ENCODE assay signal across 12 mouse cellular contexts in genomic region chr7:48930399-48930798, GRCm38 (mm10). TPM values are rescaled to one million over a fixed set of nuclear protein-coding genes. Genes with fewer than 3 reads are reported as not detected.
A peak's percentile ranks its signal among the peaks of the same experiment; 100 is the strongest.
DNase-seq lines count a peak whose midpoint lies in the region; ATAC-seq lines count a peak whose summit lies in the region.
"Had no signal": no experiment of that assay in that cellular context is flagged by ENCODE, and none has a peak within 500 bp of the region (broad histone marks: within the 10 kb centered on the region; RNA-seq: fewer than 3 reads in every experiment).

No protein-coding gene starts in this region.

- H3K4me2 ChIP-seq in midbrain, embryonic 14.5 days (ENCODE audit: low read length) = no peak overlapping the region
- H3K4me2 ChIP-seq in midbrain, embryonic 16.5 days (ENCODE audit: low read length) = no peak overlapping the region
- H3K4me2 ChIP-seq: embryonic facial prominence, embryonic 12.5 days; intestine, embryonic 15.5 days; neural tube, embryonic 13.5 days had no signal

- no peaks in the 10 kb centered on the region for H3K9me3 ChIP-seq in midbrain, embryonic 14.5 days (ENCODE audit: control insufficient read depth, low read length)
- H3K9me3 ChIP-seq in midbrain, embryonic 16.5 days (replicated peaks; ENCODE audit: control insufficient read depth, low read length, poor library complexity, severe bottlenecking) = no peaks in the 10 kb centered on the region
- H3K9me3 ChIP-seq: embryonic facial prominence, embryonic 12.5 days; intestine, embryonic 15.5 days; neural tube, embryonic 13.5 days had no signal

- peaks cover 3% of the 10 kb centered on the region; the same call in 1 of the 2 replicates for H3K4me1 ChIP-seq in midbrain, embryonic 14.5 days (ENCODE audit: control insufficient read depth, insufficient read depth, low read length)
- 0 out of 2 replicates have a peak, but pooled peaks cover 3% of the 10 kb centered on the region for H3K4me1 ChIP-seq in midbrain, embryonic 16.5 days (ENCODE audit: control insufficient read depth, insufficient read depth, low read length)
- H3K4me1 ChIP-seq: embryonic facial prominence, embryonic 12.5 days had no signal

- no peak overlapping the region for H3K9ac ChIP-seq in midbrain, embryonic 14.5 days (replicated peaks; ENCODE audit: low read length)
- H3K9ac ChIP-seq in midbrain, embryonic 16.5 days (ENCODE audit: low read depth, low read length) = no peak overlapping the region
- H3K9ac ChIP-seq: embryonic facial prominence, embryonic 12.5 days; intestine, embryonic 15.5 days; neural tube, embryonic 13.5 days had no signal

- WGBS in midbrain, embryonic 14.5 days = 28% methylated on average over 5 of the region's 5 CpGs
- 21% methylated on average over 5 of the region's 5 CpGs for WGBS in midbrain, embryonic 16.5 days

- DNase-seq in adrenal gland, postnatal 10 days = peak; percentile 59
- DNase-seq in adrenal gland, adult 18-20 months (ENCODE audit: low spot score in 2 of 2) = no peak
- peak; percentile 33 for DNase-seq in midbrain, embryonic 14.5 days
- DNase-seq in kidney, adult 9 months = peak; percentile 76
- peak; percentile 8 to 24 for DNase-seq in right cerebral cortex, postnatal 36 days (ENCODE audit: low spot score in 2 of 2)
- DNase-seq in thymus, postnatal 36 days = no peak
- DNase-seq: lung, adult 2 months had no signal

- H3K27me3 ChIP-seq in midbrain, embryonic 14.5 days (ENCODE audit: control insufficient read depth, insufficient read depth, low read length) = no peaks in the 10 kb centered on the region
- no peaks in the 10 kb centered on the region; the same call in 1 of the 2 replicates for H3K27me3 ChIP-seq in midbrain, embryonic 16.5 days (ENCODE audit: control insufficient read depth, insufficient read depth, low read depth, low read length)
- H3K27me3 ChIP-seq: embryonic facial prominence, embryonic 12.5 days; intestine, embryonic 15.5 days had no signal

- H3K4me3 ChIP-seq in midbrain, embryonic 14.5 days (replicated peaks; ENCODE audit: low read depth, low read length) = no peak overlapping the region
- no peak overlapping the region for H3K4me3 ChIP-seq in midbrain, embryonic 16.5 days (ENCODE audit: low read depth, low read length)
- H3K4me3 ChIP-seq: embryonic facial prominence, embryonic 12.5 days; intestine, embryonic 15.5 days; neural tube, embryonic 13.5 days had no signal

- ATAC-seq in midbrain, embryonic 14.5 days (ENCODE audit: low FRiP score, low TSS enrichment) = no peak
- ATAC-seq in midbrain, embryonic 16.5 days = no peak
- ATAC-seq in erythroblast, adult 5-6 weeks (replicated peaks; ENCODE audit: low FRiP score, poor library complexity, severe bottlenecking) = no peak
- ATAC-seq: intestine, embryonic 15.5 days had no signal

- H3K27ac ChIP-seq in midbrain, embryonic 14.5 days (replicated peaks; ENCODE audit: low read depth, low read length) = no peak overlapping the region
- H3K27ac ChIP-seq in midbrain, embryonic 16.5 days (ENCODE audit: low read length) = no peak overlapping the region
- H3K27ac ChIP-seq: embryonic facial prominence, embryonic 12.5 days; intestine, embryonic 15.5 days; neural tube, embryonic 13.5 days had no signal

- no peaks in the 10 kb centered on the region for H3K36me3 ChIP-seq in midbrain, embryonic 14.5 days (ENCODE audit: control insufficient read depth, insufficient read depth, low read length)
- no peaks in the 10 kb centered on the region for H3K36me3 ChIP-seq in midbrain, embryonic 16.5 days (ENCODE audit: control insufficient read depth, insufficient read depth, low read length)
- H3K36me3 ChIP-seq: embryonic facial prominence, embryonic 12.5 days; intestine, embryonic 15.5 days; neural tube, embryonic 13.5 days had no signal

RNA-seq across cellular contexts. Expression of gene Nav2, which starts 21.9 kb away (rescaled TPM):
- total RNA-seq in adrenal gland, postnatal 10 days (2021) = 10 to 100 TPM; 12.2 to 25.6 TPM
- 1 to 10 TPM; 6.1 to 7.5 TPM for total RNA-seq in adrenal gland, adult 18-20 months (2021)
- polyA plus RNA-seq in midbrain, embryonic 14.5 days (2014; fragmentation: Nextera tagmentation; extraction: Ambion mirVana) = 22.5 and 23.3 TPM in 2 replicates
- polyA plus RNA-seq in midbrain, embryonic 16.5 days (2015; fragmentation: Nextera tagmentation; extraction: Ambion mirVana) = 21.5 and 23.6 TPM in 2 replicates
- total RNA-seq in erythroblast, adult 5-6 weeks (2015; ENCODE audit: low replicate concordance) = 1.9 and 5.6 TPM in 2 replicates
- total RNA-seq in erythroblast, adult 5-6 weeks (2017; ENCODE audit: low replicate concordance) = 3.9 and 4.6 TPM in 2 replicates

RNA-seq across cellular contexts. Expression of gene E2f8, which starts 49.0 kb away (rescaled TPM):
- total RNA-seq in adrenal gland, postnatal 10 days (2021) = 10 to 100 TPM in 1 of 2 experiments, 1 to 10 TPM in 1; 8.4 to 10.1 TPM
- under 1 TPM; 0.45 to 0.53 TPM for total RNA-seq in adrenal gland, adult 18-20 months (2021)
- polyA plus RNA-seq in midbrain, embryonic 14.5 days (2014; fragmentation: Nextera tagmentation; extraction: Ambion mirVana) = 1.1 and 2.9 TPM in 2 replicates
- polyA plus RNA-seq in midbrain, embryonic 16.5 days (2015; fragmentation: Nextera tagmentation; extraction: Ambion mirVana) = 1.5 and 1.7 TPM in 2 replicates
- 71.3 and 75.9 TPM in 2 replicates for total RNA-seq in erythroblast, adult 5-6 weeks (2015; ENCODE audit: low replicate concordance)
- total RNA-seq in erythroblast, adult 5-6 weeks (2017; ENCODE audit: low replicate concordance) = 68.2 and 121 TPM in 2 replicates

Comparison
In these comparisons a context has a peak if more than half of its experiments do, and no peak if none do; other contexts are left out.
1. DNase-seq: peak in adrenal gland, postnatal 10 days (single experiment), midbrain, embryonic 14.5 days (single experiment), kidney, adult 9 months (single experiment) and right cerebral cortex, postnatal 36 days (2 of 2); none in adrenal gland, adult 18-20 months (0 of 2) and thymus, postnatal 36 days (0 of 2).
2. RNA of gene E2f8, which starts 49.0 kb away (total RNA-seq): 68.2 to 121 TPM in erythroblast, adult 5-6 weeks; 8.4 to 10.1 TPM in adrenal gland, postnatal 10 days and 0.45 to 0.53 TPM in adrenal gland, adult 18-20 months; every median in the first group is over 4 times any median in the second.